Mouse (Mus musculus): ENCODE results near the gene Ulk4.

GRCm38 (mm10) chr9:121239571-121239970 lies 37.4 kb downstream of the Ulk4 start:
- TF ChIP-seq CTCF (IDR thresholded peaks at IDR 0.05), result no peak
- no peak for TF ChIP-seq POLR2A (IDR thresholded peaks at IDR 0.05; ENCODE audit: insufficient read depth, low read depth, low read length)
